In the genomic region with DNA sequence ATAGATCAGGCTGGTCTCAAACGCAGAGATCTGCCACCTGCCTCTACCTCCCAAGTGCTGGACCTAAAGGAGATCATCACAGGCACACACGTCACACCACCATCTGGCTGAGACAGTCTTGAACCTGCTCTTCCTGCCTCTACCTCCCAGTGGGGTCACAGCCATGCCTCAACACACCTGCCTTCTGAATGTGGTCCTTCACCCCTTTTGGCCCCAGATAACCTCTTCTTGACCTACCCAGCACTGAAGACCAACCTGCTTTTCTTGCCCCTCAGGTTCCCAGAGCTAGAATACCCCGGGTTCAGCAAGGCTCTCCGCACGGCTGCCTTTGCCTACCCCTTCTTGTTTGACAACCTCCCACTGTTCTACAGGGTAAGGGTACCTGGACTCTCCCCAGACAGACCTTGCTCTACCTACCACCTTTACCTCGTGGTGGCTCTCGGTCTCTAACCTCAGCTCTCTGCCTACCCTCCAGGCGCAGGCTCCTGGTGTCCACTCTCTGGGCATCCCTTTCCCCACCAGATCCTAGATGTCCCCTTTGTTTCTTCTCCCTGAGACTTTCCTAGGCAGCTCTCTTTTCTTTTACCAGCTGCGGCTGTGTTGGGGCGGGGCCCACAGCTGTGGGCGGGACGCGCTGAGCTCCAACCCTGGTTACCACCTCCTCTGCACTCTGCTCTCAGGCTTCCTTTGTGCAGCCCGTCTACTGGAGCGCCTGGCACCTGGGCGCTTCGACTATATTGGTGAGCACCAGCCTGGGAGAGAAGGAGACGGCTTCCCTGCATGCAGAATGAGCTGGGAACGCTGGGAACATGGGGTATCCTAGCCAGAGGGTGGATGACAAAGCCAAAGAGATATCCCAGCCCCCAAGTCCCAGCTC, we compare ENCODE assay signal across 10 mouse cellular contexts. TPM values are rescaled to one million over a fixed set of nuclear protein-coding genes. Genes with fewer than 3 reads are reported as not detected.
A peak's percentile ranks its signal among the peaks of the same experiment; 100 is the strongest.
DNase-seq lines count a peak whose midpoint lies in the region; ATAC-seq lines count a peak whose summit lies in the region.
"Not testable (repeated sequence)": the region's sequence is repeated elsewhere in the genome, so short reads cannot be mapped to it uniquely, and the experiment has no call there.
"Had no signal": no experiment of that assay in that cellular context is flagged by ENCODE, and none has a peak within 500 bp of the region (broad histone marks: within the 10 kb centered on the region; RNA-seq: fewer than 3 reads in every experiment).

No protein-coding gene starts in this region.

- H3K9me3 ChIP-seq in forebrain, embryonic 11.5 days (ENCODE audit: control insufficient read depth, low read length); hindbrain, embryonic 11.5 days (ENCODE audit: control insufficient read depth, low read length); liver, embryonic 16.5 days (replicated peaks; ENCODE audit: control insufficient read depth, low read length); midbrain, embryonic 16.5 days (replicated peaks; ENCODE audit: control insufficient read depth, low read length, poor library complexity, severe bottlenecking); stomach, embryonic 16.5 days (replicated peaks; ENCODE audit: control insufficient read depth, low read length): not testable (repeated sequence)

- H3K4me1 ChIP-seq in forebrain, embryonic 11.5 days (replicated peaks; ENCODE audit: control insufficient read depth, insufficient read depth, low read length); hindbrain, embryonic 11.5 days (replicated peaks; ENCODE audit: control insufficient read depth, insufficient read depth, low read length); liver, embryonic 16.5 days (ENCODE audit: control insufficient read depth, low read depth, low read length); midbrain, embryonic 16.5 days (ENCODE audit: control insufficient read depth, insufficient read depth, low read length); stomach, embryonic 16.5 days (ENCODE audit: control insufficient read depth, insufficient read depth, low read length): not testable (repeated sequence)

- not testable (repeated sequence) for H3K9ac ChIP-seq in forebrain, embryonic 11.5 days (ENCODE audit: low read length); liver, embryonic 16.5 days (ENCODE audit: low read depth, low read length)
- peak overlapping the region; percentile 37; the same call in 1 of the 2 replicates for H3K9ac ChIP-seq in hindbrain, embryonic 11.5 days (ENCODE audit: low read depth, low read length)
- H3K9ac ChIP-seq in midbrain, embryonic 16.5 days (ENCODE audit: low read depth, low read length) = peak overlapping the region; percentile 30; the same call in 1 of the 2 replicates
- H3K9ac ChIP-seq in stomach, embryonic 16.5 days (ENCODE audit: low read length) = peak overlapping the region; percentile 58; the same call in 1 of the 2 replicates

- not testable (repeated sequence) for H3K27me3 ChIP-seq in forebrain, embryonic 11.5 days (ENCODE audit: control insufficient read depth, insufficient read depth, low read length); hindbrain, embryonic 11.5 days (ENCODE audit: control insufficient read depth, insufficient read depth, low read length); liver, embryonic 16.5 days (ENCODE audit: control insufficient read depth, insufficient read depth, low read depth, low read length); midbrain, embryonic 16.5 days (ENCODE audit: control insufficient read depth, insufficient read depth, low read depth, low read length); stomach, embryonic 16.5 days (ENCODE audit: control insufficient read depth, insufficient read depth, low read length)

- not testable (repeated sequence) for H3K36me3 ChIP-seq in forebrain, embryonic 11.5 days (ENCODE audit: control insufficient read depth, insufficient read depth, low read length); hindbrain, embryonic 11.5 days (ENCODE audit: control insufficient read depth, insufficient read depth, low read length); liver, embryonic 16.5 days (ENCODE audit: control insufficient read depth, insufficient read depth); midbrain, embryonic 16.5 days (ENCODE audit: control insufficient read depth, insufficient read depth, low read length); stomach, embryonic 16.5 days (ENCODE audit: control insufficient read depth, insufficient read depth, low read length)

- 10% methylated on average over 18 of the region's 19 CpGs for WGBS in forebrain, embryonic 11.5 days
- WGBS in hindbrain, embryonic 11.5 days = 10% methylated on average over 16 of the region's 19 CpGs
- WGBS in liver, embryonic 16.5 days (ENCODE audit: insufficient replicate concordance) = 10% methylated on average over 17 of the region's 19 CpGs
- WGBS in midbrain, embryonic 16.5 days = 15% methylated on average over 18 of the region's 19 CpGs
- 7% methylated on average over 16 of the region's 19 CpGs for WGBS in stomach, embryonic 16.5 days

- peak; percentile 40 for DNase-seq in 3134 (ENCODE audit: extremely low read depth, insufficient read length, low spot score)
- peak; percentile 4 for DNase-seq in adrenal gland, postnatal 10 days
- DNase-seq in forebrain, embryonic 11.5 days (ENCODE audit: low spot score) = peak; percentile 80
- DNase-seq in hindbrain, embryonic 11.5 days (ENCODE audit: low spot score) = peak; percentile 67
- DNase-seq in kidney, postnatal 14 days = peak; percentile 43

- H3K27ac ChIP-seq in forebrain, embryonic 11.5 days (ENCODE audit: low read depth, low read length) = peak overlapping the region; percentile 41; the same call in 1 of the 2 replicates
- H3K27ac ChIP-seq in hindbrain, embryonic 11.5 days (ENCODE audit: low read depth, low read length) = 0 out of 2 replicates have a peak overlapping the region, but pooled peaks have one; percentile 51
- not testable (repeated sequence) for H3K27ac ChIP-seq in liver, embryonic 16.5 days (ENCODE audit: low read length); midbrain, embryonic 16.5 days (ENCODE audit: low read length)
- peak overlapping the region; percentile 64; the same call in 1 of the 2 replicates for H3K27ac ChIP-seq in stomach, embryonic 16.5 days (ENCODE audit: low read length)

- H3K4me2 ChIP-seq in forebrain, embryonic 11.5 days (ENCODE audit: low read depth, low read length, severe bottlenecking) = peak overlapping the region; percentile 24; the same call in 1 of the 2 replicates
- H3K4me2 ChIP-seq in hindbrain, embryonic 11.5 days (replicated peaks; ENCODE audit: low read depth, low read length) = peak overlapping the region; percentile 11
- peak overlapping the region; percentile 35; the same call in 1 of the 2 replicates for H3K4me2 ChIP-seq in liver, embryonic 16.5 days (ENCODE audit: low read depth, low read length)
- H3K4me2 ChIP-seq in midbrain, embryonic 16.5 days (ENCODE audit: low read length) = peak overlapping the region; percentile 28; the same call in 1 of the 2 replicates
- H3K4me2 ChIP-seq in stomach, embryonic 16.5 days (ENCODE audit: low read depth, low read length) = peak overlapping the region; percentile 56

- peak; percentile 91 for ATAC-seq in forebrain, embryonic 11.5 days (replicated peaks; ENCODE audit: low FRiP score)
- peak; percentile 90 for ATAC-seq in hindbrain, embryonic 11.5 days (ENCODE audit: low FRiP score)
- ATAC-seq in liver, embryonic 16.5 days (ENCODE audit: low read depth) = peak; percentile 82
- ATAC-seq in midbrain, embryonic 16.5 days = peak; percentile 87
- peak; percentile 91 for ATAC-seq in stomach, embryonic 16.5 days (ENCODE audit: insufficient read depth, low FRiP score)

- H3K4me3 ChIP-seq in forebrain, embryonic 11.5 days (ENCODE audit: low read depth, low read length); hindbrain, embryonic 11.5 days (ENCODE audit: low read depth, low read length); liver, embryonic 16.5 days (ENCODE audit: low read depth, low read length); midbrain, embryonic 16.5 days (ENCODE audit: low read depth, low read length): not testable (repeated sequence)
- H3K4me3 ChIP-seq in stomach, embryonic 16.5 days (replicated peaks; ENCODE audit: low read length) = peak overlapping the region; percentile 33

RNA-seq across cellular contexts. Expression of a gene that starts 2.5 kb away (rescaled TPM):
- 10 to 100 TPM in 1 of 2 experiments, not detected in 1; 24.0 TPM for total RNA-seq in adrenal gland, postnatal 10 days (2021)
- not detected in 2 replicates for polyA plus RNA-seq in forebrain, embryonic 11.5 days (2014; fragmentation: Nextera tagmentation; extraction: Ambion mirVana)
- polyA plus RNA-seq in hindbrain, embryonic 11.5 days (2014; fragmentation: Nextera tagmentation; extraction: Ambion mirVana) = not detected in 2 replicates
- polyA plus RNA-seq in liver, embryonic 16.5 days (2015; fragmentation: Nextera tagmentation; extraction: Ambion mirVana) = not detected in 2 replicates
- 1.3 TPM in 1 of 2 replicates, not detected in the other for polyA plus RNA-seq in midbrain, embryonic 16.5 days (2015; fragmentation: Nextera tagmentation; extraction: Ambion mirVana)
- polyA plus RNA-seq in stomach, embryonic 16.5 days (2015; fragmentation: Nextera tagmentation; extraction: Ambion mirVana) = 4.4 and 12.2 TPM in 2 replicates
- total RNA-seq: layer of hippocampus, postnatal 25 days had no signal
- polyA plus RNA-seq: cortical plate, adult 2 months had no signal

RNA-seq across cellular contexts. Expression of a gene that starts 3.4 kb away (rescaled TPM):
- total RNA-seq in adrenal gland, postnatal 10 days (2021) = 10 to 100 TPM in 1 of 2 experiments, under 1 TPM in 1; 0.67 to 16.9 TPM
- not detected in 2 replicates for polyA plus RNA-seq in forebrain, embryonic 11.5 days (2014; fragmentation: Nextera tagmentation; extraction: Ambion mirVana)
- 0.26 TPM in 1 of 2 replicates, not detected in the other for polyA plus RNA-seq in hindbrain, embryonic 11.5 days (2014; fragmentation: Nextera tagmentation; extraction: Ambion mirVana)
- 0.15 and 0.69 TPM in 2 replicates for polyA plus RNA-seq in liver, embryonic 16.5 days (2015; fragmentation: Nextera tagmentation; extraction: Ambion mirVana)
- not detected in 2 replicates for polyA plus RNA-seq in midbrain, embryonic 16.5 days (2015; fragmentation: Nextera tagmentation; extraction: Ambion mirVana)
- polyA plus RNA-seq in stomach, embryonic 16.5 days (2015; fragmentation: Nextera tagmentation; extraction: Ambion mirVana) = 9.8 and 26.1 TPM in 2 replicates

RNA-seq across cellular contexts. Expression of a gene that starts 8.3 kb away (rescaled TPM):
- total RNA-seq in adrenal gland, postnatal 10 days (2021) = 100 to 1,000 TPM in 1 of 2 experiments, 1 to 10 TPM in 1; 1.6 to 106 TPM
- not detected in 2 replicates for polyA plus RNA-seq in forebrain, embryonic 11.5 days (2014; fragmentation: Nextera tagmentation; extraction: Ambion mirVana)
- not detected in 2 replicates for polyA plus RNA-seq in hindbrain, embryonic 11.5 days (2014; fragmentation: Nextera tagmentation; extraction: Ambion mirVana)
- not detected in 2 replicates for polyA plus RNA-seq in liver, embryonic 16.5 days (2015; fragmentation: Nextera tagmentation; extraction: Ambion mirVana)
- polyA plus RNA-seq in midbrain, embryonic 16.5 days (2015; fragmentation: Nextera tagmentation; extraction: Ambion mirVana) = 0.88 TPM in 1 of 2 replicates, not detected in the other
- not detected in 2 replicates for polyA plus RNA-seq in stomach, embryonic 16.5 days (2015; fragmentation: Nextera tagmentation; extraction: Ambion mirVana)
- polyA plus RNA-seq: cortical plate, adult 2 months had no signal

RNA-seq across cellular contexts. Expression of a gene that starts 11.6 kb away (rescaled TPM):
- total RNA-seq in adrenal gland, postnatal 10 days (2021) = 1 to 10 TPM; 2.7 to 4.2 TPM
- 1.1 and 1.2 TPM in 2 replicates for polyA plus RNA-seq in forebrain, embryonic 11.5 days (2014; fragmentation: Nextera tagmentation; extraction: Ambion mirVana)
- polyA plus RNA-seq in hindbrain, embryonic 11.5 days (2014; fragmentation: Nextera tagmentation; extraction: Ambion mirVana) = 1.3 and 1.6 TPM in 2 replicates
- 5.9 and 7.0 TPM in 2 replicates for polyA plus RNA-seq in liver, embryonic 16.5 days (2015; fragmentation: Nextera tagmentation; extraction: Ambion mirVana)
- polyA plus RNA-seq in midbrain, embryonic 16.5 days (2015; fragmentation: Nextera tagmentation; extraction: Ambion mirVana) = 1.2 and 1.9 TPM in 2 replicates
- 19.9 and 24.9 TPM in 2 replicates for polyA plus RNA-seq in stomach, embryonic 16.5 days (2015; fragmentation: Nextera tagmentation; extraction: Ambion mirVana)

RNA-seq across cellular contexts. Expression of a gene that starts 34.1 kb away (rescaled TPM):
- 10 to 100 TPM; 60.2 to 62.6 TPM for total RNA-seq in adrenal gland, postnatal 10 days (2021)
- 141 and 158 TPM in 2 replicates for polyA plus RNA-seq in forebrain, embryonic 11.5 days (2014; fragmentation: Nextera tagmentation; extraction: Ambion mirVana)
- 108 and 109 TPM in 2 replicates for polyA plus RNA-seq in hindbrain, embryonic 11.5 days (2014; fragmentation: Nextera tagmentation; extraction: Ambion mirVana)
- polyA plus RNA-seq in liver, embryonic 16.5 days (2015; fragmentation: Nextera tagmentation; extraction: Ambion mirVana) = 69.7 and 76.8 TPM in 2 replicates
- 18.3 and 19.2 TPM in 2 replicates for polyA plus RNA-seq in midbrain, embryonic 16.5 days (2015; fragmentation: Nextera tagmentation; extraction: Ambion mirVana)
- polyA plus RNA-seq in stomach, embryonic 16.5 days (2015; fragmentation: Nextera tagmentation; extraction: Ambion mirVana) = 98.9 and 104 TPM in 2 replicates

Comparison
In these comparisons a context has a peak if more than half of its experiments do, and no peak if none do; other contexts are left out.
1. DNase-seq: peak in every context shown above with its lines; median percentile 80 in forebrain, embryonic 11.5 days; 67 in hindbrain, embryonic 11.5 days; 43 in kidney, postnatal 14 days; 40 in 3134; 4 in adrenal gland, postnatal 10 days.